Comparison of ENCODE assay signal across 17 mouse cellular contexts in the genomic region with DNA sequence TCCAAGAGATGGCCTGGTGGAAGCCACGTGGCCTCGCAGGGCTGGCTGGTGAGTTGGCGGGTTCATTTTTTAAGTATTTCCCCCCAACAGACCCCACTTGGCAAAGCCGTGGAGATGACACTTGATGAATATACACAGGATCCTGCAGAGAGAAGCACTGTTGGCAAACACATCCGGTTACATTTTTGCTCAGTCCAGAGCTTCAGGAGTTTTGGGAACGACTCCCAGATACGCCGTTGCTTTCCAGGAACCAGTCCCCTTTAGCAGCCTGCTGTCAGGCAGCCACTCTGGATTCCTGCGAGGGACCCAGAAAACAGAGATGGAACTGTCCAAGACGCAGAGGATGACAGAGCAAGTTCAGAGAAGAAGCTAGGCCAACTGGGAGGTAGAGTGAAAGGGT.
DNase-seq lines count a peak whose midpoint lies in the region; ATAC-seq and TF ChIP-seq lines count a peak whose summit lies in the region.
"Had no signal": no experiment of that assay in that cellular context is flagged by ENCODE, and none has a peak within 500 bp of the region (broad histone marks: within the 10 kb centered on the region; RNA-seq: fewer than 3 reads in every experiment).

No protein-coding gene starts in this region.

- H3K4me3 ChIP-seq in intestine, embryonic 16.5 days (ENCODE audit: low read length): no peak overlapping the region
- no peak overlapping the region for H3K4me3 ChIP-seq in intestine, postnatal 0 days (ENCODE audit: low read depth, low read length)
- H3K4me3 ChIP-seq in lung, embryonic 16.5 days (ENCODE audit: low read length): no peak overlapping the region
- no peak overlapping the region for H3K4me3 ChIP-seq in lung, adult 2 months (replicated peaks; ENCODE audit: extremely low read depth, low read depth, low read length)
- H3K4me3 ChIP-seq in stomach, embryonic 16.5 days (replicated peaks; ENCODE audit: low read length): no peak overlapping the region
- no peak overlapping the region for H3K4me3 ChIP-seq in stomach, postnatal 0 days (ENCODE audit: low read depth, low read length)
- H3K4me3 ChIP-seq: embryonic facial prominence, embryonic 13.5 days; forebrain, embryonic 13.5 days; gastrocnemius, adult 2 months; hindbrain, embryonic 13.5 days had no signal

- 60% methylated on average over 10 of the region's 10 CpGs for WGBS in intestine, embryonic 16.5 days
- WGBS in intestine, postnatal 0 days: 63% methylated on average over 10 of the region's 10 CpGs
- WGBS in lung, embryonic 16.5 days: 25% methylated on average over 10 of the region's 10 CpGs
- 54% methylated on average over 10 of the region's 10 CpGs for WGBS in lung, adult 2 months
- WGBS in stomach, embryonic 16.5 days: 57% methylated on average over 10 of the region's 10 CpGs
- WGBS in stomach, postnatal 0 days: 52% methylated on average over 10 of the region's 10 CpGs

- no peak overlapping the region for H3K27ac ChIP-seq in intestine, embryonic 16.5 days (ENCODE audit: low read length)
- H3K27ac ChIP-seq in intestine, postnatal 0 days (ENCODE audit: low read depth, low read length): no peak overlapping the region
- no peak overlapping the region for H3K27ac ChIP-seq in lung, embryonic 16.5 days (ENCODE audit: low read length)
- H3K27ac ChIP-seq in stomach, embryonic 16.5 days (ENCODE audit: low read length): no peak overlapping the region
- H3K27ac ChIP-seq in stomach, postnatal 0 days (replicated peaks): no peak overlapping the region
- H3K27ac ChIP-seq: embryonic facial prominence, embryonic 13.5 days; forebrain, embryonic 13.5 days; gastrocnemius, adult 2 months; hindbrain, embryonic 13.5 days; hindbrain, postnatal 0 days had no signal

- no peak for TF ChIP-seq EP300 in stomach, postnatal 0 days (optimal IDR thresholded peaks at IDR 0.05)

- H3K36me3 ChIP-seq in intestine, embryonic 16.5 days (ENCODE audit: control insufficient read depth, insufficient read depth, low read length): no peaks in the 10 kb centered on the region
- H3K36me3 ChIP-seq in intestine, postnatal 0 days (ENCODE audit: control insufficient read depth, insufficient read depth): no peaks in the 10 kb centered on the region
- H3K36me3 ChIP-seq in lung, embryonic 16.5 days (ENCODE audit: control insufficient read depth, insufficient read depth, low read length): no peaks in the 10 kb centered on the region
- H3K36me3 ChIP-seq in stomach, embryonic 16.5 days (ENCODE audit: control insufficient read depth, insufficient read depth, low read length): no peaks in the 10 kb centered on the region
- H3K36me3 ChIP-seq in stomach, postnatal 0 days (ENCODE audit: control insufficient read depth, insufficient read depth, low read length): no peaks in the 10 kb centered on the region
- H3K36me3 ChIP-seq: embryonic facial prominence, embryonic 13.5 days; hindbrain, embryonic 13.5 days had no signal

- TF ChIP-seq POLR2A in lung, adult 2 months (IDR thresholded peaks at IDR 0.05; ENCODE audit: borderline replicate concordance, extremely low read depth, low read depth, low read length): no peak

- TF ChIP-seq CTCF in intestine, postnatal 0 days (IDR thresholded peaks at IDR 0.05; ENCODE audit: low read depth): no peak
- no peak for TF ChIP-seq CTCF in lung, adult 2 months (IDR thresholded peaks at IDR 0.05; ENCODE audit: insufficient read depth, low read length)
- TF ChIP-seq CTCF in stomach, postnatal 0 days (IDR thresholded peaks at IDR 0.05; ENCODE audit: low read depth): no peak

- peak; percentile 32 for DNase-seq in gastrocnemius, postnatal 10 days
- no peak for DNase-seq in gastrocnemius, adult 18-20 months (ENCODE audit: low spot score)
- no peak for DNase-seq in lung, adult 2 months
- no peak for DNase-seq in stomach, postnatal 0 days (ENCODE audit: low spot score)
- DNase-seq: adrenal gland, adult 2 months; adrenal gland, postnatal 25 days; cerebellum, adult 2 months; forebrain, postnatal 0 days; gastrocnemius, adult 2 months had no signal

- H3K9ac ChIP-seq in intestine, embryonic 16.5 days (ENCODE audit: low read depth, low read length): no peak overlapping the region
- H3K9ac ChIP-seq in intestine, postnatal 0 days (ENCODE audit: low read depth, low read length): no peak overlapping the region
- H3K9ac ChIP-seq in lung, embryonic 16.5 days (ENCODE audit: low read length): no peak overlapping the region
- H3K9ac ChIP-seq in stomach, embryonic 16.5 days (ENCODE audit: low read length): no peak overlapping the region
- H3K9ac ChIP-seq in stomach, postnatal 0 days (ENCODE audit: low read length): no peak overlapping the region
- H3K9ac ChIP-seq: embryonic facial prominence, embryonic 13.5 days; forebrain, embryonic 13.5 days; forebrain, postnatal 0 days; hindbrain, embryonic 13.5 days had no signal

- peak; percentile 44; the same call in 1 of the 2 replicates for ATAC-seq in intestine, embryonic 16.5 days
- ATAC-seq in intestine, postnatal 0 days: no peak
- ATAC-seq in lung, embryonic 16.5 days (ENCODE audit: low read depth): peak; percentile 65
- peak; percentile 58; the same call in 1 of the 2 replicates for ATAC-seq in stomach, embryonic 16.5 days (ENCODE audit: insufficient read depth, low FRiP score)
- no peak for ATAC-seq in stomach, postnatal 0 days (ENCODE audit: low FRiP score, low TSS enrichment)
- ATAC-seq: forebrain, embryonic 13.5 days; forebrain, postnatal 0 days; hindbrain, postnatal 0 days had no signal

- H3K27me3 ChIP-seq in intestine, embryonic 16.5 days (replicated peaks; ENCODE audit: control insufficient read depth, insufficient read depth, low read length): no peaks in the 10 kb centered on the region
- no peaks in the 10 kb centered on the region for H3K27me3 ChIP-seq in intestine, postnatal 0 days (replicated peaks; ENCODE audit: control insufficient read depth, insufficient read depth, low read length)
- H3K27me3 ChIP-seq in lung, embryonic 16.5 days (ENCODE audit: control insufficient read depth, insufficient read depth, low read depth, low read length): no peaks in the 10 kb centered on the region
- H3K27me3 ChIP-seq in stomach, embryonic 16.5 days (ENCODE audit: control insufficient read depth, insufficient read depth, low read length): no peaks in the 10 kb centered on the region
- H3K27me3 ChIP-seq in stomach, postnatal 0 days (ENCODE audit: control insufficient read depth, insufficient read depth, low read length): no peaks in the 10 kb centered on the region
- H3K27me3 ChIP-seq: embryonic facial prominence, embryonic 13.5 days had no signal

- H3K4me2 ChIP-seq in intestine, embryonic 16.5 days (ENCODE audit: low read depth, low read length): no peak overlapping the region
- H3K4me2 ChIP-seq in intestine, postnatal 0 days (replicated peaks; ENCODE audit: low read depth): no peak overlapping the region
- H3K4me2 ChIP-seq in lung, embryonic 16.5 days (ENCODE audit: low read depth, low read length): no peak overlapping the region
- no peak overlapping the region for H3K4me2 ChIP-seq in stomach, embryonic 16.5 days (ENCODE audit: low read depth, low read length)
- no peak overlapping the region for H3K4me2 ChIP-seq in stomach, postnatal 0 days (replicated peaks; ENCODE audit: low read depth)
- H3K4me2 ChIP-seq: embryonic facial prominence, embryonic 13.5 days; forebrain, embryonic 13.5 days; hindbrain, embryonic 13.5 days had no signal

- H3K4me1 ChIP-seq in intestine, embryonic 16.5 days (ENCODE audit: control insufficient read depth, insufficient read depth, low read length): no peaks in the 10 kb centered on the region
- no peaks in the 10 kb centered on the region for H3K4me1 ChIP-seq in intestine, postnatal 0 days (replicated peaks; ENCODE audit: control insufficient read depth, insufficient read depth, low read length)
- no peaks in the 10 kb centered on the region for H3K4me1 ChIP-seq in lung, embryonic 16.5 days (replicated peaks; ENCODE audit: control insufficient read depth, insufficient read depth, low read length)
- H3K4me1 ChIP-seq in lung, adult 2 months (ENCODE audit: control insufficient read depth, insufficient read depth, low read length): no peaks in the 10 kb centered on the region
- H3K4me1 ChIP-seq in stomach, embryonic 16.5 days (ENCODE audit: control insufficient read depth, insufficient read depth, low read length): no peaks in the 10 kb centered on the region
- H3K4me1 ChIP-seq in stomach, postnatal 0 days (replicated peaks; ENCODE audit: control insufficient read depth, insufficient read depth): no peaks in the 10 kb centered on the region
- H3K4me1 ChIP-seq: embryonic facial prominence, embryonic 13.5 days; forebrain, embryonic 13.5 days; hindbrain, embryonic 13.5 days had no signal

- no peaks in the 10 kb centered on the region for H3K9me3 ChIP-seq in intestine, embryonic 16.5 days (ENCODE audit: control insufficient read depth, low read length)
- H3K9me3 ChIP-seq in intestine, postnatal 0 days (ENCODE audit: control insufficient read depth): no peaks in the 10 kb centered on the region
- no peaks in the 10 kb centered on the region for H3K9me3 ChIP-seq in lung, embryonic 16.5 days (ENCODE audit: control insufficient read depth, low read length)
- H3K9me3 ChIP-seq in stomach, embryonic 16.5 days (replicated peaks; ENCODE audit: control insufficient read depth, low read length): no peaks in the 10 kb centered on the region
- H3K9me3 ChIP-seq in stomach, postnatal 0 days (ENCODE audit: control insufficient read depth, low read length): no peaks in the 10 kb centered on the region
- H3K9me3 ChIP-seq: embryonic facial prominence, embryonic 13.5 days; forebrain, embryonic 13.5 days; hindbrain, embryonic 13.5 days had no signal

Comparison
In these comparisons a context has a peak if more than half of its experiments do, and no peak if none do; other contexts are left out.
1. ATAC-seq: peak in intestine, embryonic 16.5 days (single experiment), lung, embryonic 16.5 days (single experiment) and stomach, embryonic 16.5 days (single experiment); none in intestine, postnatal 0 days (single experiment) and stomach, postnatal 0 days (single experiment).